Mouse (Mus musculus) erythroblast, embryonic 14.5 days (primary cell): ENCODE results near the gene Gstm4.

Source experiments
- GATA1 ChIP-seq: IDR thresholded peaks from 2 replicates; pipeline ENCODE4 v1.6.1; 2012; ENCODE audit warnings: low read length, inconsistent platforms, mixed read lengths
- TAL1 ChIP-seq: IDR thresholded peaks from 3 replicates; pipeline ENCODE4 v1.6.1; 2012; ENCODE audit warnings: low read length, inconsistent platforms, mixed read lengths

- TF ChIP-seq GATA1 (no peak), TAL1 (no peak)
Observed at GRCm38 (mm10) chr3:107999491-107999890, 45.2 kb downstream of the Gstm4 start.
